Mouse (Mus musculus): ENCODE results near the gene Prcd. TPM values are rescaled to one million over a fixed set of nuclear protein-coding genes. Genes with fewer than 3 reads are reported as not detected.

Gene Prcd
- polyA plus RNA-seq, 1 experiment: 14.2 TPM

GRCm38 (mm10) chr11:116694250-116695193, 41.2 kb downstream of the Prcd start:
- no peak for DNase-seq
- H3K27me3 ChIP-seq (ENCODE audit: control insufficient read depth, insufficient read depth, low read length): no peaks in the 10 kb centered on the region; the same call in 1 of the 2 replicates
- TF ChIP-seq CTCF (IDR thresholded peaks at IDR 0.05; ENCODE audit: borderline replicate concordance, insufficient read depth, low read depth, low read length): no peak
- no peak for TF ChIP-seq POLR2A (IDR thresholded peaks at IDR 0.05; ENCODE audit: borderline replicate concordance, insufficient read depth, low read length)
- no peaks in the 10 kb centered on the region; the same call in 1 of the 2 replicates for H3K4me1 ChIP-seq (ENCODE audit: control insufficient read depth, insufficient read depth, low read length)
- H3K4me3 ChIP-seq (replicated peaks; ENCODE audit: insufficient read depth, low read depth, low read length): no peak overlapping the region
- WGBS: 6% methylated on average over 72 of the region's 73 CpGs
- no peak overlapping the region; the same call in 1 of the 2 replicates for H3K27ac ChIP-seq (ENCODE audit: insufficient read depth, low read length)

- H3K4me3 ChIP-seq (replicated peaks; ENCODE audit: insufficient read depth, low read depth, low read length): no peak overlapping the region
- TF ChIP-seq POLR2A (IDR thresholded peaks at IDR 0.05; ENCODE audit: borderline replicate concordance, insufficient read depth, low read length) (no peak), CTCF (IDR thresholded peaks at IDR 0.05; ENCODE audit: borderline replicate concordance, insufficient read depth, low read depth, low read length) (no peak)
- no peak overlapping the region for H3K27ac ChIP-seq (ENCODE audit: insufficient read depth, low read length)
- no peak for DNase-seq
- H3K27me3 ChIP-seq (ENCODE audit: control insufficient read depth, insufficient read depth, low read length): no peaks in the 10 kb centered on the region; the same call in 1 of the 2 replicates
- 28% methylated on average over 23 of the region's 23 CpGs for WGBS
- no peaks in the 10 kb centered on the region; the same call in 1 of the 2 replicates for H3K4me1 ChIP-seq (ENCODE audit: control insufficient read depth, insufficient read depth, low read length)
Observed at GRCm38 (mm10) chr11:116695194-116695880, 42.0 kb downstream of the Prcd start.

GRCm38 (mm10) chr11:116696426-116696825, 43.1 kb downstream of the Prcd start:
- no peak for TF ChIP-seq CTCF (IDR thresholded peaks at IDR 0.05; ENCODE audit: borderline replicate concordance, insufficient read depth, low read depth, low read length)
- no peak for TF ChIP-seq POLR2A (IDR thresholded peaks at IDR 0.05; ENCODE audit: borderline replicate concordance, insufficient read depth, low read length)
- H3K27me3 ChIP-seq (ENCODE audit: control insufficient read depth, insufficient read depth, low read length): no peaks in the 10 kb centered on the region; the same call in 1 of the 2 replicates
- WGBS: 67% methylated on average over 4 of the region's 4 CpGs
- no peaks in the 10 kb centered on the region; the same call in 1 of the 2 replicates for H3K4me1 ChIP-seq (ENCODE audit: control insufficient read depth, insufficient read depth, low read length)
- H3K4me3 ChIP-seq (replicated peaks; ENCODE audit: insufficient read depth, low read depth, low read length): no peak overlapping the region
- no peak overlapping the region for H3K27ac ChIP-seq (ENCODE audit: insufficient read depth, low read length)
- DNase-seq: no peak

GRCm38 (mm10) chr11:116697521-116697920, 44.2 kb downstream of the Prcd start:
- WGBS: 81% methylated on average over 9 of the region's 9 CpGs
- no peak overlapping the region for H3K27ac ChIP-seq (ENCODE audit: insufficient read depth, low read length)
- no peak overlapping the region for H3K4me3 ChIP-seq (replicated peaks; ENCODE audit: insufficient read depth, low read depth, low read length)
- DNase-seq: no peak
- no peak for TF ChIP-seq CTCF (IDR thresholded peaks at IDR 0.05; ENCODE audit: borderline replicate concordance, insufficient read depth, low read depth, low read length)
- TF ChIP-seq POLR2A (IDR thresholded peaks at IDR 0.05; ENCODE audit: borderline replicate concordance, insufficient read depth, low read length): no peak
- H3K4me1 ChIP-seq (ENCODE audit: control insufficient read depth, insufficient read depth, low read length): no peaks in the 10 kb centered on the region; the same call in 1 of the 2 replicates
- no peaks in the 10 kb centered on the region; the same call in 1 of the 2 replicates for H3K27me3 ChIP-seq (ENCODE audit: control insufficient read depth, insufficient read depth, low read length)

- Histone ChIP-seq H3K4me3 (replicated peaks; ENCODE audit: insufficient read depth, low read depth, low read length) (no peak overlapping the region), H3K4me1 (ENCODE audit: control insufficient read depth, insufficient read depth, low read length) (no peaks in the 10 kb centered on the region), H3K27me3 (ENCODE audit: control insufficient read depth, insufficient read depth, low read length) (no peaks in the 10 kb centered on the region; the same call in 1 of the 2 replicates), H3K27ac (ENCODE audit: insufficient read depth, low read length) (no peak overlapping the region)
- 59% methylated on average over 5 of the region's 5 CpGs for WGBS
- TF ChIP-seq POLR2A (IDR thresholded peaks at IDR 0.05; ENCODE audit: borderline replicate concordance, insufficient read depth, low read length) (no peak), CTCF (IDR thresholded peaks at IDR 0.05; ENCODE audit: borderline replicate concordance, insufficient read depth, low read depth, low read length) (no peak)
- DNase-seq: no peak
Observed at GRCm38 (mm10) chr11:116701377-116701841, 48.1 kb downstream of the Prcd start.

- no peak for TF ChIP-seq POLR2A (IDR thresholded peaks at IDR 0.05; ENCODE audit: borderline replicate concordance, insufficient read depth, low read length)
- TF ChIP-seq CTCF (IDR thresholded peaks at IDR 0.05; ENCODE audit: borderline replicate concordance, insufficient read depth, low read depth, low read length): no peak
- WGBS: 92% methylated on average over 8 of the region's 8 CpGs
- no peak overlapping the region for H3K4me3 ChIP-seq (replicated peaks; ENCODE audit: insufficient read depth, low read depth, low read length)
- H3K4me1 ChIP-seq (ENCODE audit: control insufficient read depth, insufficient read depth, low read length): no peaks in the 10 kb centered on the region
- no peak overlapping the region for H3K27ac ChIP-seq (ENCODE audit: insufficient read depth, low read length)
- H3K27me3 ChIP-seq (ENCODE audit: control insufficient read depth, insufficient read depth, low read length): no peaks in the 10 kb centered on the region
- no peak for DNase-seq
Observed at GRCm38 (mm10) chr11:116704336-116705035, 51.2 kb downstream of the Prcd start.

GRCm38 (mm10) chr11:116705204-116705608, 51.9 kb downstream of the Prcd start:
- no peak for TF ChIP-seq POLR2A (IDR thresholded peaks at IDR 0.05; ENCODE audit: borderline replicate concordance, insufficient read depth, low read length)
- TF ChIP-seq CTCF (IDR thresholded peaks at IDR 0.05; ENCODE audit: borderline replicate concordance, insufficient read depth, low read depth, low read length): no peak
- no peak overlapping the region for H3K4me3 ChIP-seq (replicated peaks; ENCODE audit: insufficient read depth, low read depth, low read length)
- no peaks in the 10 kb centered on the region for H3K4me1 ChIP-seq (ENCODE audit: control insufficient read depth, insufficient read depth, low read length)
- WGBS: 88% methylated on average over 10 of the region's 10 CpGs
- H3K27me3 ChIP-seq (ENCODE audit: control insufficient read depth, insufficient read depth, low read length): no peaks in the 10 kb centered on the region
- no peak overlapping the region for H3K27ac ChIP-seq (ENCODE audit: insufficient read depth, low read length)
- no peak for DNase-seq
